Mouse (Mus musculus): ENCODE results near the gene Scfd2. TPM values are rescaled to one million over a fixed set of nuclear protein-coding genes. Genes with fewer than 3 reads are reported as not detected.

The Scfd2 gene
- polyA plus RNA-seq, 1 experiment from 2014 or later = 15.0 TPM

- H3K36me3 ChIP-seq (ENCODE audit: control insufficient read depth, insufficient read depth) = no peaks in the 10 kb centered on the region
- H3K4me3 ChIP-seq (ENCODE audit: low read length) = no peak overlapping the region
- no peak overlapping the region for H3K27ac ChIP-seq (ENCODE audit: low read length)
- no peaks in the 10 kb centered on the region for H3K9me3 ChIP-seq (replicated peaks; ENCODE audit: control insufficient read depth, low read length)
- H3K4me1 ChIP-seq (ENCODE audit: control insufficient read depth, insufficient read depth, low read length) = 0 out of 2 replicates have a peak, but pooled peaks cover 3% of the 10 kb centered on the region
- 90% methylated on average over 11 of the region's 11 CpGs for WGBS
- ATAC-seq (replicated peaks; ENCODE audit: extremely low read depth, insufficient read depth, low FRiP score) = no peak
- no peak overlapping the region for H3K4me2 ChIP-seq (ENCODE audit: low read depth, low read length)
- no peak overlapping the region for H3K9ac ChIP-seq (ENCODE audit: low read length)
- no peaks in the 10 kb centered on the region for H3K27me3 ChIP-seq (ENCODE audit: control insufficient read depth, insufficient read depth, low read length)
These were observed 58.4 kb downstream of the Scfd2 start for GRCm38 (mm10) chr5:74473117-74473516.

- H3K9me3 ChIP-seq (replicated peaks; ENCODE audit: control insufficient read depth, low read length) = no peaks in the 10 kb centered on the region
- no peak overlapping the region for H3K9ac ChIP-seq (ENCODE audit: low read length)
- no peak overlapping the region for H3K4me3 ChIP-seq (ENCODE audit: low read length)
- no peak overlapping the region for H3K4me2 ChIP-seq (ENCODE audit: low read depth, low read length)
- ATAC-seq (replicated peaks; ENCODE audit: extremely low read depth, insufficient read depth, low FRiP score) = no peak
- no peaks in the 10 kb centered on the region for H3K27me3 ChIP-seq (ENCODE audit: control insufficient read depth, insufficient read depth, low read length)
- H3K27ac ChIP-seq (ENCODE audit: low read length) = no peak overlapping the region
- no peaks in the 10 kb centered on the region for H3K4me1 ChIP-seq (ENCODE audit: control insufficient read depth, insufficient read depth, low read length)
- WGBS = 92% methylated on average over 3 of the region's 3 CpGs
- no peaks in the 10 kb centered on the region for H3K36me3 ChIP-seq (ENCODE audit: control insufficient read depth, insufficient read depth)
These were observed 60.7 kb downstream of the Scfd2 start for GRCm38 (mm10) chr5:74470819-74471218.

- Histone ChIP-seq H3K9me3 (replicated peaks; ENCODE audit: control insufficient read depth, low read length) (no peaks in the 10 kb centered on the region), H3K27me3 (ENCODE audit: control insufficient read depth, insufficient read depth, low read length) (no peaks in the 10 kb centered on the region), H3K27ac (ENCODE audit: low read length) (no peak overlapping the region), H3K36me3 (ENCODE audit: control insufficient read depth, insufficient read depth) (no peaks in the 10 kb centered on the region), H3K4me3 (ENCODE audit: low read length) (no peak overlapping the region), H3K9ac (ENCODE audit: low read length) (no peak overlapping the region), H3K4me2 (ENCODE audit: low read depth, low read length) (no peak overlapping the region), H3K4me1 (ENCODE audit: control insufficient read depth, insufficient read depth, low read length) (no peaks in the 10 kb centered on the region)
- WGBS = 73% methylated on average over 1 of the region's 1 CpGs
- ATAC-seq (replicated peaks; ENCODE audit: extremely low read depth, insufficient read depth, low FRiP score) = no peak
These were observed 61.9 kb downstream of the Scfd2 start for GRCm38 (mm10) chr5:74469620-74470019.

GRCm38 (mm10) chr5:74467753-74468152 is 63.8 kb downstream of the Scfd2 start:
- no peaks in the 10 kb centered on the region for H3K36me3 ChIP-seq (ENCODE audit: control insufficient read depth, insufficient read depth)
- no peaks in the 10 kb centered on the region for H3K27me3 ChIP-seq (ENCODE audit: control insufficient read depth, insufficient read depth, low read length)
- WGBS = 76% methylated on average over 3 of the region's 3 CpGs
- H3K4me1 ChIP-seq (ENCODE audit: control insufficient read depth, insufficient read depth, low read length) = no peaks in the 10 kb centered on the region
- no peak for ATAC-seq (replicated peaks; ENCODE audit: extremely low read depth, insufficient read depth, low FRiP score)
- H3K4me2 ChIP-seq (ENCODE audit: low read depth, low read length) = no peak overlapping the region
- H3K27ac ChIP-seq (ENCODE audit: low read length) = no peak overlapping the region
- H3K9ac ChIP-seq (ENCODE audit: low read length) = no peak overlapping the region
- no peak overlapping the region for H3K4me3 ChIP-seq (ENCODE audit: low read length)
- no peaks in the 10 kb centered on the region for H3K9me3 ChIP-seq (replicated peaks; ENCODE audit: control insufficient read depth, low read length)

- Histone ChIP-seq H3K36me3 (ENCODE audit: control insufficient read depth, insufficient read depth) (0 out of 2 replicates have a peak, but pooled peaks cover 3% of the 10 kb centered on the region), H3K4me2 (ENCODE audit: low read depth, low read length) (no peak overlapping the region)
These were observed 74.8 kb downstream of the Scfd2 start for GRCm38 (mm10) chr5:74456759-74457158.

GRCm38 (mm10) chr5:74455510-74456269 is 75.9 kb downstream of the Scfd2 start:
- no peak overlapping the region for H3K9ac ChIP-seq (ENCODE audit: low read length)
- no peak for ATAC-seq (replicated peaks; ENCODE audit: extremely low read depth, insufficient read depth, low FRiP score)
- H3K27ac ChIP-seq (ENCODE audit: low read length) = no peak overlapping the region
- no peaks in the 10 kb centered on the region for H3K4me1 ChIP-seq (ENCODE audit: control insufficient read depth, insufficient read depth, low read length)
- 0 out of 2 replicates have a peak, but pooled peaks cover 3% of the 10 kb centered on the region for H3K36me3 ChIP-seq (ENCODE audit: control insufficient read depth, insufficient read depth)
- no peak overlapping the region for H3K4me3 ChIP-seq (ENCODE audit: low read length)
- H3K4me2 ChIP-seq (ENCODE audit: low read depth, low read length) = no peak overlapping the region
- WGBS = 83% methylated on average over 6 of the region's 6 CpGs
- peaks cover 2% of the 10 kb centered on the region; the same call in 1 of the 2 replicates for H3K9me3 ChIP-seq (replicated peaks; ENCODE audit: control insufficient read depth, low read length)
- H3K27me3 ChIP-seq (ENCODE audit: control insufficient read depth, insufficient read depth, low read length) = no peaks in the 10 kb centered on the region

More at GRCm38 (mm10) chr5:74456759-74457158, 74.8 kb downstream of the Scfd2 start:
- H3K4me3 ChIP-seq (ENCODE audit: low read length) = no peak overlapping the region
- no peaks in the 10 kb centered on the region for H3K27me3 ChIP-seq (ENCODE audit: control insufficient read depth, insufficient read depth, low read length)
- peaks cover 2% of the 10 kb centered on the region; the same call in 1 of the 2 replicates for H3K9me3 ChIP-seq (replicated peaks; ENCODE audit: control insufficient read depth, low read length)
- no peaks in the 10 kb centered on the region for H3K4me1 ChIP-seq (ENCODE audit: control insufficient read depth, insufficient read depth, low read length)
- no peak overlapping the region for H3K9ac ChIP-seq (ENCODE audit: low read length)
- ATAC-seq (replicated peaks; ENCODE audit: extremely low read depth, insufficient read depth, low FRiP score) = no peak
- WGBS = 92% methylated on average over 2 of the region's 2 CpGs
- no peak overlapping the region for H3K27ac ChIP-seq (ENCODE audit: low read length)

GRCm38 (mm10) chr5:74455094-74455493 is 76.5 kb downstream of the Scfd2 start:
- ATAC-seq (replicated peaks; ENCODE audit: extremely low read depth, insufficient read depth, low FRiP score) = no peak
- Histone ChIP-seq H3K27me3 (ENCODE audit: control insufficient read depth, insufficient read depth, low read length) (no peaks in the 10 kb centered on the region), H3K4me1 (ENCODE audit: control insufficient read depth, insufficient read depth, low read length) (no peaks in the 10 kb centered on the region), H3K4me2 (ENCODE audit: low read depth, low read length) (no peak overlapping the region), H3K9me3 (replicated peaks; ENCODE audit: control insufficient read depth, low read length) (peaks cover 2% of the 10 kb centered on the region; the same call in 1 of the 2 replicates), H3K9ac (ENCODE audit: low read length) (no peak overlapping the region), H3K36me3 (ENCODE audit: control insufficient read depth, insufficient read depth) (0 out of 2 replicates have a peak, but pooled peaks cover 3% of the 10 kb centered on the region), H3K4me3 (ENCODE audit: low read length) (no peak overlapping the region), H3K27ac (ENCODE audit: low read length) (no peak overlapping the region)
- 83% methylated on average over 9 of the region's 9 CpGs for WGBS

- no peak overlapping the region for H3K27ac ChIP-seq (ENCODE audit: low read length)
- H3K9me3 ChIP-seq (replicated peaks; ENCODE audit: control insufficient read depth, low read length) = peaks cover 2% of the 10 kb centered on the region; the same call in 1 of the 2 replicates
- no peak overlapping the region for H3K4me2 ChIP-seq (ENCODE audit: low read depth, low read length)
- H3K4me1 ChIP-seq (ENCODE audit: control insufficient read depth, insufficient read depth, low read length) = no peaks in the 10 kb centered on the region
- 61% methylated on average over 5 of the region's 5 CpGs for WGBS
- H3K9ac ChIP-seq (ENCODE audit: low read length) = no peak overlapping the region
- H3K4me3 ChIP-seq (ENCODE audit: low read length) = no peak overlapping the region
- H3K27me3 ChIP-seq (ENCODE audit: control insufficient read depth, insufficient read depth, low read length) = no peaks in the 10 kb centered on the region
- ATAC-seq (replicated peaks; ENCODE audit: extremely low read depth, insufficient read depth, low FRiP score) = no peak
- no peaks in the 10 kb centered on the region for H3K36me3 ChIP-seq (ENCODE audit: control insufficient read depth, insufficient read depth)
These were observed 80.6 kb downstream of the Scfd2 start for GRCm38 (mm10) chr5:74450977-74451376.

GRCm38 (mm10) chr5:74447517-74448334 is 83.8 kb downstream of the Scfd2 start:
- H3K27me3 ChIP-seq (ENCODE audit: control insufficient read depth, insufficient read depth, low read length) = no peaks in the 10 kb centered on the region
- WGBS = 82% methylated on average over 10 of the region's 10 CpGs
- H3K4me1 ChIP-seq (ENCODE audit: control insufficient read depth, insufficient read depth, low read length) = no peaks in the 10 kb centered on the region
- H3K9me3 ChIP-seq (replicated peaks; ENCODE audit: control insufficient read depth, low read length) = no peaks in the 10 kb centered on the region
- no peaks in the 10 kb centered on the region for H3K36me3 ChIP-seq (ENCODE audit: control insufficient read depth, insufficient read depth)
- H3K4me2 ChIP-seq (ENCODE audit: low read depth, low read length) = no peak overlapping the region
- H3K9ac ChIP-seq (ENCODE audit: low read length) = no peak overlapping the region
- H3K4me3 ChIP-seq (ENCODE audit: low read length) = no peak overlapping the region
- H3K27ac ChIP-seq (ENCODE audit: low read length) = no peak overlapping the region
- ATAC-seq (replicated peaks; ENCODE audit: extremely low read depth, insufficient read depth, low FRiP score) = no peak
